Mouse (Mus musculus) CD8-positive naive resting alpha-beta T cell, adult 2 months (primary cell): ENCODE measurements around the gene AU018091.
"Not testable (repeated sequence)": the region's sequence is repeated elsewhere in the genome, so short reads cannot be mapped to it uniquely, and the experiment has no call there.

Experiments used
- DNase-seq, 2 experiments: peaks; one replicate each; pipeline ENCODE4 v3.0.0; 2022; ENCODE audit warnings: low read depth in 2 of 2, low spot score in 2 of 2

The AU018091 gene

GRCm38 (mm10) chr7:3168296-3168695, 707 bp downstream of the AU018091 start:
- DNase-seq = no peak

- DNase-seq = no peak
Observed at GRCm38 (mm10) chr7:3166270-3166669, 2.7 kb downstream of the AU018091 start.

- DNase-seq = no peak
Observed at GRCm38 (mm10) chr7:3164991-3165390, 4.0 kb downstream of the AU018091 start.

DNA sequence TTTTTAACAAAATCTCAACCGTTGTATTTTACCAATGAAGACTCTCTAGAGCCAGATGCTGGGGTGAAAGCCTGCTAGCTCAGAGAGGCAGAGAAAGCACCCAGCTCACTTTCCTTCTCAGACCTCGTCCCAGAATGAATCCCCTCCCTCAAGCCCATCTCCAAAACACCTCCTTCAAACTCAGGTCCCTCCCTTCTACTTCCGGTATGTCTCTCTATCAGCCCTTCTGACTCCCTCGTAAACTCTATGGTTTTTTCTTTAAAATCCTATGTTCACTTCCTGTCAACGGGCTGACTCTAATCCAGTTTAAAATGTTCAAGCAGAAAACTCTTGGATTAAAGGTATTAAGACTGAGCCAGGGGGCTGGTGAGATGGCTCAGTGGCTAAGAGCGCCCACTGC, 4.6 kb downstream of the AU018091 start:
- no peak for DNase-seq

- DNase-seq = no peak
Observed at GRCm38 (mm10) chr7:3150376-3150775, 18.6 kb downstream of the AU018091 start.

DNA sequence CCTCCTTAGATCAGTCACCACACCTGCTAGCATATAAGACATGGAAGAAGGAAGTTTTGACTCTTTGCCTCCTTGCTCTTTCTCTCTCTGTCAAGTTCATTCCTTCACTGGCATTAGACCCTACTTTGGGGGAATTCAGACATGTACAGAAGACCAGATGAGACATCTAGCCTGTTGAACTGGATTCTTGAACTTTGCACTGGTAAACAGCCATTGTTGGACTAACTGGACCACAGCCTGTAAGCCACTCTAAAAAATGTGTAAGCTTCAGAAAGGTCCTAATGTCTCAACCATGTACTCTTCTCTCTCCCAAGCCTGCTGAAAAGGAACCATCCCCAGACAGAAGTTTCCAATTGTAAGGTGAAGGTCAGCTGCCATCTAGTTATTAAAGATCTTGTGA, 22.9 kb downstream of the AU018091 start:
- DNase-seq = no peak

DNA sequence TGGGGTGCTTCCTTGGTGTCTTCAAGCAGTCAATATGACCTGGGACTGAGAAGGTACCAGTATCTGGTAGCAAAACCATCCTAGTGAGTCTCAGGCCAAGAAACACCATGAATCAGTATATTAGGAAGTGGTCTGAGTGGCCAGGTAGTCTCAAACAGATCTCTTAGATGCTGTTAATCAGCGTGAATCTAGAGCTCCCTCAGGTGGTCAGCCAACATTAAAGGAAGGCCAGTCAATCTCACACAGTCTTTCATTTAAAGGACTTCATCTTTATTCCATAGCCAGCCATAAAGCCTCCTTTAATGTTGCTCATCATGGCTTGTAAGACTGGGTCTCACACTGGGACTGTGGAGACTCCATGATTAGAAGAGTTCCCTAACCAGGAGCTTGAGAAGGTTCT, 25.7 kb downstream of the AU018091 start:
- no peak for DNase-seq

DNA sequence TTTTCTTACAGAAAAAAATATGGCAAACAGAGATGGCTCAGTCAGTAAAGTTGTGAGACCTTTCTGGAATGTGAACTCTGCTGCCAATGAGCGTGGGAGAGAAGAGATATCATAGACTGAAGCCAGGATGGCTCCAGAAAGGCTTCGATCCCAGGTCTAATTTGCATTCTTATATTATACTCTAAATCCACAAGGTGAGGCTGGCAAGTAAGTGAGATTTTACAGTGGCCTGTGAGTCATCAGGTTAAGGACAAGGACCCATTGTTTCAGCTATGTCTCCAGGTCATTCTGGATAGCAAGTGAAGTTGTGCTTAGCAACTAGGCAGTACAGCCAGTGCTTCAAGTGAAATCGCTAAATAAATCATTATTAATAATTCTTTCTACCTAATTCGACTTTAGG, 33.4 kb downstream of the AU018091 start:
- no peak for DNase-seq

- no peak for DNase-seq
Observed at GRCm38 (mm10) chr7:3134654-3135053, 34.3 kb downstream of the AU018091 start.

GRCm38 (mm10) chr7:3130342-3130741, 38.7 kb downstream of the AU018091 start:
- no peak for DNase-seq

DNA sequence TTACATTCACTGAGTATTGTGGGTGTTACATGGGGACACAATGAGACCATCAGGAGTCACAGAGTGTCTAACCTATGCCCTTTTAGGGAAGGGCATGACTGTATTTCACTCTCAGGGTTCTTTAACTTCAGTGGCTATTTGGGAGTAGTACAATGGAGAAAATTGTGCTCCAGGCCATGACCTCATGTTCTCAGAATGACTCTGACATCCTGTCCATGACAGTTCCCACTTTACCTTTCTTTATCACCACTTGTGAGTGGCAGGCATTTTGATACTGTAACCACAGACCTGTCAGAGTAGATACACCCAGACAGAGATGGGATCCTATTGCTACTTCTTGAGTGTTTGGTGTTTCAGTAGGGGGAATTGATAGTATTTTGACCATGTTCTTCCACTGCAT, 40.4 kb downstream of the AU018091 start:
- not testable (repeated sequence) for DNase-seq

DNA sequence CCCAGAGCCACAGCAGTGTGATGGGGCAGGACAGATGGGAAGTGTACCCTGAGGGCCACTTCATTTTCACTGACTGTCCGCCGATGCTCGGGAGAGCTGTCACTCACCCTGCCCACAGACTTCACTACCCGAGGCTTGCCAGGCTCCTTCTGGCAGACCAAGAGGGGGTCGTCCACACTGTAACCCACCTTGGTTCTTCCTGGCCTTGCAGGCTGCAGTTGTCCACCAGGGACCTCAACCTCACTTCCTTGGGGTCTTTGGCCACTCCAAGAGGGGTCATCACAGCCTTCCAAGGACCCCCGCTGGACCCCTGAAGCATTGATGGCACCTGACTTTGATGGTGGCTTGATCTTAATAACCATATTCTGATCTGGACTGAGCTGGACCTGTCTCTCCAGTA, 57.8 kb downstream of the AU018091 start:
- not testable (repeated sequence) for DNase-seq

- not testable (repeated sequence) for DNase-seq
Observed at GRCm38 (mm10) chr7:3106516-3107077, 62.4 kb downstream of the AU018091 start.
